Mouse (Mus musculus) bone marrow macrophage, adult 2 months (primary cell): ENCODE results near the gene Itga9.

ENCODE experiments used
- CTCF ChIP-seq: IDR thresholded peaks from 2 replicates; pipeline ENCODE4 v1.5.1; 2012; ENCODE audit warnings: low read depth, mild to moderate bottlenecking, low read length, moderate library complexity
- POLR2A ChIP-seq: IDR thresholded peaks from 2 replicates; pipeline ENCODE4 v1.6.1; 2012; ENCODE audit warnings: mild to moderate bottlenecking, low read depth, low read length, borderline replicate concordance

- no peak for TF ChIP-seq POLR2A
- TF ChIP-seq CTCF, result no peak
These were observed 256.4 kb downstream of the Itga9 start for GRCm38 (mm10) chr9:118862852-118863260.
